Mouse (Mus musculus) c-Kit-negative CD71-positive TER-119-positive erythroid progenitor cells, embryonic 14.5 days (primary cell): Measurements from ENCODE around the gene Stard3.

Experiments
- DNase-seq: peaks from one replicate; pipeline ENCODE4 v3.0.0-alpha.2; 2013; ENCODE audit warnings: low read depth, low spot score

The Stard3 gene

DNA sequence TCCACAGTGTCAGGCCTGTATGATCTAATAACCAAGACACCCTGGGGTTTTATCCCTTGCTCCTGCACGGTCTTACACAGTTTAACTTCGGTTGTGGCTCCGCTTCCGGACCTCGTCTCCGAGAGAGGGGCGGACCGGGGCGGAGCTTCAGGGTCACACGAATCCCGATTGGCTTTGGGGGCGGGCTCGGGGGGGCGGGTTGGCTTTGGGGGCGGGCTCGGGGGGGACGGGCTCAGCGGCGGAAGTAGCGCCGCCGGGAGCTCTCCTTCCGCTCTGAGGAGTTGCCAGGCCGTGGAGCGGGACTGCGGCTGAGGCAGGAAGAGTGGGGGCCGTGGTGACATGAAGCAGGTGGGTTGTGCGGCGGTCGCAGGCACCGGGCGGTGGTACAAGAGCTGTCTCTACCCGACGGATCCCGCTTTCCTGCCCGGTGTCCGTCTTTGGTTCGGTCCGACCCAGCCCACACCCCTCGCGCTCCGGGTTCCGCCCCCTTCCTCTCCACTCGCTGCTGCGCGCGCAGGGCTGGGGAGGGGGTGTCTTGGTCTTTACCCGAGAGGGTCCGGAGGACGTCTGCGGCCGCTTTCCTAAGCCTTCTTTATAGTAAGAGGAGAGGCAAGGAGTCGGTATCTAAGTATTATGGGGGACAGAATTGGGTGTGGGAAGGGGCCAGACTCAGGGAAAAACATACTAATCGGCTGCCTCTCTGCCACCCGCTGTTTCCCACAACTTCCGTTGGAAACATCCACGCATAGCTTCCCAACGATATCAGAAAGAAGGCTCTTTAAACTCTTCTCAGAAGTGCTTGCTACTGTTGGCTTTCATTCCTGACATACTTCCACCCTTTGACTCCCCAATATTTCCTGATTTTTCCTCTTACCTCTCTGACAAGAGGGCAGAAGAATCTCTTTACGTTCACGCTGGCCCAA, at the start of gene Stard3:
Stard3 (plus strand) TSS at position 208 of the 923 bp plus-strand sequence.
- DNase-seq = peak; percentile 83

DNA sequence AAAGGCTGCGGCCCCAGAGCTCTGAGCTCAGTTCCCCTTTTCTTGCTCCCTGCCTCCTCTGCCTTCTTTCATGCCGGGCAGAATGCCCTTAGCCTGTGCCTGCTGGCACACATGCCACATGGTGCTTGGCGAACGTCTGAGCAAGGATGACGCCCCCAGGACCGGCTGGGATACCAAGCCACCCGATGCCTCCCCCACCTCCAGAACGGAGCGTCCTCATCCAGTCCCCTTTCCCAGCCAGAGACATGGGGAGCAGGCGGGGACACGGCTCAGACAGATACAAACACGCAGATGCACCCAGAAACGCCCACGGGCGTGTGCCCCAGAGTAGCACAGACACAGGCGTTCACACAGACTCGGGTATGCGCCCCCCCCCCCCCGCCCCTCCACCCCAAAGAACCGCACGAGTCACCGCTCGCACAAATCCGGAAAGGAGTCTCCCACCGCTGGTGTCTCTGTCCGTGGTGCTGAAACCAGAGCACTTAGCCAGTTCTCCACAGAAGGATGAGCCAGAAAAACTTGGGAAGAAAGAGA, 44.3 kb upstream of the Stard3 start:
- no peak for DNase-seq

DNA sequence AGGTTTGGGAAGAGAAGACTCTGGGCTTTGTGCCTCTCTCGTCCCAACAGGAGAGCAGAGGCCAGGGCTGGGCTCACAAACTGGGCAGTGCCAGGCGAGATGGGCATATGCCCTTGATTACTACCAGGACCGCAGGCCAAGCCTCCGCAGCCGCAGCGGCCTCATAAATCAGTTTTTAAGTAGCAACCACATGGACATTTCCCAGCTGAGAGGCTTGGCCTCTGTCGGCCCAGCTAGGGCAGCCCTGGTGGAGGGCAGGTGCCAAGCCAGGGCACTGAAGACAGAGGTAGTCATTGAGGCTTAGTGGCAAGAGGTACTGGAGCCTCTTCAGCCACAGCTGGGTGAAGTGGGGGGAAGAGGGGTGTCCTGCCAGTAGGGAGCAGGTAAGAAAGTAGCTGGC, 40.7 kb upstream of the Stard3 start:
- no peak for DNase-seq

DNA sequence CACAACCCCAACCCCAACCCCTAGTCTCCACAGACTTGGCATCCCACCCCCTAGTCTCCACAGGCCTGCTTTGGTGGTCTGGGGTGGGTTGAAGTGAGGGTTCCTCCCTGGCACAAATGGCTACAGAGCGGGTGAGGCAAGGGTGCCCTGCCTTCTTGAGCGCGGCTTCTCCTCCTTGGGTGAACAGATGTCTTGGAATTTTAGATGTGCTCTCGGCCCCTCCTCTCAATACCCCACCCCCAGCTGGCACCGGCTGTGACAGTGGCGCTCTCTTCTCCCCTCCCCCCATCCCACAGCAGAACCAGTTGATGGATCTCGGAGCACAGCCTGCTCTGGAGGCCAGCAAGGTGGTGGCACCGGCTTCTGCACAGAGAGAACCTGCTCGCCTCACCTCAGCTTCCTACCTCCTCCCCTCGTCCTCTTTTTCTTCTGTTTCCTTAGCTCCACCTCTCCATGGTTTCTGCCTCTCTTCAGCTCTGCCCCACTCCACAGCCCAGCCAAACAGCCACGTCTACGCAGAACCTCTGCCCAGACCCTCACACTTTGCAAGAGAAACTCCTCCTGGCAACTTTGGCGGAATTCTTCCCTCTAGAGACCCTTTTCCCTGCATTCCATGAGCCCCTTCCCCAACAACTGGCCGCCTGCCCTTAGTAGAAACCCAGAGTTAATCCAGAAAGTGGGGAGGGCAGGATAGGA, 39.6 kb upstream of the Stard3 start:
- no peak for DNase-seq

DNA sequence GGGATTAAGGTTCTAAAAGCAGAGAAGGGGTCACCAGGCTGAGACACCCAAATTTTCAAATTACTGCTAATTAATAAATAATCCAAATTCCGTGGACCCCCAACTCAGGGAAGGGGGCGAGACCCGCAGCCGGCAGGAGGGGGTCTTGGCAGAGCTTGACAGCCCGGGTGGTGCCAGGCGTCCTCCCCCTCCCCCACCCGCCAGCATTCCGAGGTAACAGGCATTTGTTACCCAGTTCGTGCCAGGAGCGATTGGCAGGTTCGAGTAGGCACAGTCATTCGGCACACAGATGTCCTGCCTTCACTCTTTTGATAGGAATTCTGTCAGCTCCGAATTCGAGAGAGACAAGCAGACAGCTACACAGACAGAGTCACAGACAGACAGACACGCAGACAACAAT, 39.0 kb upstream of the Stard3 start:
- DNase-seq = no peak

DNA sequence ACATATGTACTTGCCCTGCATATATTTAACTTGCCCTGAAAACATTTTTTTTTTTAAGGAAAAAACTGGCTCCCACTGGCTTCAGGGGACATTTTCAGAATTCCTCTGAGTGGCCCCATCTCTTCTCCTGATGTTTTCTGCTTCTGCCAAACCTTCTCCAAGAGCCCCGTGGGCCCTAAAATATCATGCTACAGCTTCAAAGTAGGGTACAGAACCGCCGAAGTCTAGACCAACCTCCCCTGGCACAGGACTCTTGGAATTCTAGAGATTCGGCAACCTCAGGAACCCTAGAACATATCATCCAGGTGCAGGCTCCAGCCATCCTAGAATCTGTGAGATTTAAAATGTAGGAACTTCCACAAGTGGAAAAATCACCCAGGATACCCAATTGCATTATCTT, 38.6 kb upstream of the Stard3 start:
- no peak for DNase-seq

DNA sequence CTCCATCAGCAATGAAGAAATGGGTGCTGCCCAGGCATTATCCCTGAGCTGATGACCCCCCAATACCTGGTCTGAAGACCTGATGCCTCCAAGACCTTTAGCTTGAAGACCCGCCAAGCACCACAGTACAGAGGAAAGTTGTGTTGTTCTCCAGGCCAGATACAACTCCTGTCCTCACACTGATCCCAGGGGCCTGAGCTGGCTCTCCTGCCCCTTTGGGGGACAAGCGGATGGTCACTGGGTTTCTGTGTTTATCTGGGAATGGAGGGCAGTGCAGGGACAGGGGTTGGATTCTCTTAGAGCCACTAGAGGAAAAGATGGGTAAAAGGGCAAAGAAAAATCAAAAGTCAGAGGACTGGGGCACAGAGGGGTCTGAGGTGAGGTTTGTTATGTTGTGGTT, 38.2 kb upstream of the Stard3 start:
- no peak for DNase-seq

DNA sequence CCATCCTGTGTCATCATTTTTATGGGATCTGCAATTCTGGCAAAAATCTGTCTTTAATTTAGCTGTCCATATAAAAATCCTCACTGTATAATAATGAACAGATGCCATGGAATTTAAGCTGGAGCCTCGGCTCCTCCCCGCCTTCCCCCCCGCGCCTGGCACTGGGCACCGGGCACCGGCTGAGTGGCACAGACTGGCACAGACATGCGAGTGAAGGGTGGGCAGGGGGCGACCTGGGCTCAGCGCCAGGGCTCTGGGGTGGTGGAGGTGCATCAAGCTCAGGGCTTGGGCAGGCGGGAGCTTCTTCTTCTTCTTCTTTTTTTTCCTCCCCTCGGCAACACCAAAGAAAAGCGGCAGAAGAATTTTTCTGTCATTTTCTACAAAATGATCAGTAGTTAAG, 37.8 kb upstream of the Stard3 start:
- DNase-seq = no peak

DNA sequence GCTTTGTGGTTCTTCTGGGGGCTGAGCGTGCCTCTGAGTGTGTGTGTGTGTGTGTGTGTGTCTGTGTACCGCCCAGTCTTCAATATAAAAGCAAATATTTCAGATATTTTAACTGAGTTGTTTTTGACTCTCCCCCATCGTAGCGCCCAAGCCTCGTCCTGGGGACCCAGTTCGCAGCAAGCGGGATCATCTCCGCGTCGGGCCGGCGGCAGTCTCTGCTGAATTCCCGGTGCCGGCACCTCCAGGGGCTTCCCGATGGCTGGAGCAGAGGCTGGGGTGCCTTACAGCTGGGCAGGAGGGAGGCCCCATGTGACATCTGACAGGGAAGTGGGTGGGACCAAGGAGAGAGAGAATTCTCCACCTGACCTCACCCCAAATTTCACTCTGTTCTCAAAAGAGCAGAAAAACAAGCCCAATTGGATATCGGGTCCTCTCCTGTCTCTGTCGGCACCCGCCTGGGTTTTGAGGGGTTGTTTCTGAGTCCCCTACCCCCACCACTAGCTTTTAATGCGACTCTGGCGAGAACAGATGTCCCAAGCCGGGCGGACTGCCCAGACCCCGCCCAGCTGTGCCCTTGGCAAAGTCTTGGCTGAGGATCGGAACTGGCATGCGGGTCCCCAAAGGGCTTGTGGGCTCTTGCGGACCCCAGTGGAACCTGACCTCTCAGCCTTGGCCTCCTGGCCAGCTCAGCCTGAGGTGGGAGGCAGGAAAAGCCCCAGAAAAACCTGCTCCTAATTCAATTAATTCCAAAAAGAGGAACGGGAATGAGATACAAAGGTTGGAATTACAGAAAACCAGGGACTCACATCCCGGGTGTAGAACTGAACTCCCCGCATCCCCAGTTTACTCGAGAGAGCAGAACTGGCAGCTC, 37.1 kb upstream of the Stard3 start:
- no peak for DNase-seq

DNA sequence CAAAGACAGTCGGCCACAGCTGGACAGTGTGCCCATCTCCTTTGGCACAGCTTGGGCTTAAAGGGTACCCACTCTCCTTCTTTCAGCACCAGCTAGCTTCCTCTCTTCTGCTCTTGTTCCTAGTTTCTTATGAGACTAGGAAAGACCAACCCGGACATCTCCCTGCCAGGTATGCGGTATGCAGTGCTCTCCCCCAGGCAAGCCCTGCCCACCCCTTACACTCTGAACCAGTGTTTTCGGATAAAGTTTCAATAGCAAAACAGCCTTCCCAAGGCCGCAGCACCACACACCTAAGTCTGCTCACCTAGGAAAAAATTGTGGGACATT, 36.5 kb upstream of the Stard3 start:
- no peak for DNase-seq

DNA sequence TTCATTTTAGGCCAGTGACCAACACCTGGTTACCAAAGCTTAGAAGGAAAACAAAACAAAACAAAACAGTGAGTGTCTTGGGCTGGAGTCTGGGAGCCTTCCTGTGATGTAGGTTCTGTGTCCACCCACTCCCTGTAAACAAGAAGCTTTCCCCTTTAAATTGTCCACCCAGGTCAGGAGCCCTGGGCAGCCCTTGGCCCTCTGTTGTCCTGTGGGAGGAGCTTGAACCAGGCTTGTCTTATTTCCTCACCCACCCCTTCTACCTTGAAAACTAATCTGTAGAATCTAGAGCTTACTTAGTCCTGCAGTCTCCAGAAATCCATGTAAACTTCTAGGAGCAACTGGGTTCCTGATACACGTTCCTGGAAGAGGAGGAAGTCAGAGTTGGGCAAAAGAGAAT, 36.0 kb upstream of the Stard3 start:
- DNase-seq = no peak

DNA sequence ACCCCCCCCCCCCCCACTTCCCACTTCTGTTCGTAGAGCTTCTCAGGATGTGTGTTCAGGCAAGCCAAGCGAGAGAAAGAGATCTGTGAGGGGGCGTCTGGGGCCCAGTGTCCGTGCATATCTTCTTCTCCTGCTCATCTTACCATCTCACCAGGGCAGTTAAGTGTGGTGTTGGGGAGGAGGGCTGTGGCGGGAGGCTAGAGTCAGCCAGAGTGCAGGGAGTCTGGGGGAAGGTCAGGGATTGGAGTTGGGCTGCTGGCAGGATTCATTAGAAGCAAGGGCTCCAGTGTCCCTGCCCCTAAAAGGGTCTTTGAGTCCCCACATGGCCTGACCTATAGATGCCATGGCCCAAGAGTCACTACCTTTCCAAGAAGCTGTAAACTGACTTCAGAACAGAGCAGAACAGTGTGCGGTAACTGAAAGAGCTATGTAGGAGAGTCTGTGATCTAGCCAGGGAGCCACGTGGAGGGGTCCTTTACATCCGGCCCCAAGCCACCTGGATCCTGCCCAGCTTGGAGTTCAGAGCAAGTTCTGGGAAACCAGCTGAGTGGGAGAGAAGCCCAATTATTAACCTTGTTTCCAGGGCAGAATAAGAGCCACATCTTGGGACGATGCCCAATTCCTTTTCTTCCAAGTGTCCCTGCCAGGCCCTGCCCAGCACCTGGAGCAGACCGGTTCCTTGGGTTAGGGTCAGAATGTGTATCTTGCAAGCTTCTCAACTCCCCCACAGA, 34.9 kb upstream of the Stard3 start:
- no peak for DNase-seq

DNA sequence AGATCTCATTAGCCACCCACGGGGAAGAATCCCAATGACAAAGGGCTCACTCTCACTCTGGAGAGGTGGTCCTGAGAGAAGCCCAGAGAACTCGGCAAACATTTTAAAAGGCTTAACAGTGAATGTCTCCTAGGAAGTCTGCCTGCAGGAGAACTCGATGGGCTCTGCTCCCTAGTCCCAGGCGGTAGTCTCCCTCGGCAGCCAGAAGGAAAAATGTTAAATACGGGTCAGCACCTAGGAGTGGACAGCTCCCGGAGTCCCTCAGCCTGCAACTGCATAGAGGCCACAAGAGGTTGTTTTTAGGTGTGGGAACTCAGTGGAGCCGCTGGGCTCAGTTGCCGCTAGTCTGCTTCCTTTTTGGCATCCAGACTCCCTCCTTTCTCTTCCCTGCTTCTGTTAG, 34.2 kb upstream of the Stard3 start:
- no peak for DNase-seq

DNA sequence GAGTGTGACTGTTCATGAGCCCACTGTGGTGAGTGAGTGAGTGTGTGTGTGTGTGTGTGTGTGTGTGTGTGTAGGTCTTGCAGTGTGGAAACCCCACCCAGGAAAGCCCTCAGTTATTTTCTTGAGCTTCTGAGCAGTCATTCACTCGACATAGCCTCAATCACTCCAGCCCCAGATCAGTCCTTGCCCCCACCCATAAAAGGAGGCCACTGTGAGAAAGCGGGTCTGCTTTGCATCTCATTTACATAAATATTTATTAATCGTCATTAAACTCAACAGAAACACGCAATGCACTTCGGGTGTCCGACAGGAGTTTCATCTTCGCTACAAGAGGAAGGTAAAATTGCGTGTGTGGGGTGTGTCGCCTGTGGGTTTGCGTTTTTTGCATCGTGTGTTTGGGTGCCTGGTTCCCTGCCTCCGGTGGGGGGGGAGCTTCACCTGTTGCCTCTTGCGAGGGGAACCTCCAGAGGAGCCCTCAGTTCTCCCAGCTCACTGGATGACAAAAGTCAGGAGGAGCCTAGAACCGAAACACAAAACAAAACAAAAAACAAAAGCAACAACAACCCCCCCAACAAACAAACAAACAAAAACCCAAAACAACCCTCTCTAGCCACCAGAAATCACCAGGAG, 32.9 kb upstream of the Stard3 start:
- no peak for DNase-seq

DNA sequence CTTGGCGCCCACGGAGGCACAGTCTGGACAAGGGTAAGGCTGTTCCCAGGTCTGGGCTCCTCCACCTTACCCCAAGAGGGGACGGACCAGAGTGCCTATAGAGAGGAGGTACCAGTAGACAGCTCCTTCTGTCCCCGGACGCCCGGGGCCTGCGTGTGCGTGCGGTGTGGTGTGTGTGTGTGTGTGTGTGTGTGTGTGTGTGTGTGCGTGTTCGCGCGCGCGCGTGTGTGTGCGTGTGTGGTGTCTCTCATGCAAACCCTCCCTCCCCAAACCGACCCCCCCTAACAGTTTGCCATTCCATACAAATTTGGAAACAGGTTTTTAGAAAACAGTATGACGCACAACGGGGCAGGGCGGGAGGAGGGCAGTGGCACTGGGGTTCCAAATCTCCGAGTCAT, 32.3 kb upstream of the Stard3 start:
- DNase-seq = no peak

DNA sequence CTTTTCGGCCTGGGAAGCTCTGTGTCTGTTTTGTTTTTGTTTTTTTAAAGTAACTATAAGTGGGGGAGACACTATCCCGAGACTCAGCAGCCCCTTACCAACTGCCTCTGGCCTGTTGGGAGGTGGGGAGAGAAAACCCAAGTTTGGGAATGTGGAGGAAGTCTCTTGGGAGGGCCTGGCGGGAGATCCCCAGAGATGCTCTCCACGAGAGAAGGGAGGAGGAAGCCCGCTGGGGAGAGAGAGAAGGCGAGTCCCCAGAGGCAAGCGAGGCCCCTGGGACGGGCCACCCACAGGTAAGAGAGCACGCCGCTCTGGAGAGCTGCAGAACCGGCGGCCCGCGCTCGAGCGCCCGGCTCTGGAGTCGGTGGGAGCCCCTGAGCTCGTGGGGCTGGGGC, 31.4 kb upstream of the Stard3 start:
- DNase-seq = no peak

DNA sequence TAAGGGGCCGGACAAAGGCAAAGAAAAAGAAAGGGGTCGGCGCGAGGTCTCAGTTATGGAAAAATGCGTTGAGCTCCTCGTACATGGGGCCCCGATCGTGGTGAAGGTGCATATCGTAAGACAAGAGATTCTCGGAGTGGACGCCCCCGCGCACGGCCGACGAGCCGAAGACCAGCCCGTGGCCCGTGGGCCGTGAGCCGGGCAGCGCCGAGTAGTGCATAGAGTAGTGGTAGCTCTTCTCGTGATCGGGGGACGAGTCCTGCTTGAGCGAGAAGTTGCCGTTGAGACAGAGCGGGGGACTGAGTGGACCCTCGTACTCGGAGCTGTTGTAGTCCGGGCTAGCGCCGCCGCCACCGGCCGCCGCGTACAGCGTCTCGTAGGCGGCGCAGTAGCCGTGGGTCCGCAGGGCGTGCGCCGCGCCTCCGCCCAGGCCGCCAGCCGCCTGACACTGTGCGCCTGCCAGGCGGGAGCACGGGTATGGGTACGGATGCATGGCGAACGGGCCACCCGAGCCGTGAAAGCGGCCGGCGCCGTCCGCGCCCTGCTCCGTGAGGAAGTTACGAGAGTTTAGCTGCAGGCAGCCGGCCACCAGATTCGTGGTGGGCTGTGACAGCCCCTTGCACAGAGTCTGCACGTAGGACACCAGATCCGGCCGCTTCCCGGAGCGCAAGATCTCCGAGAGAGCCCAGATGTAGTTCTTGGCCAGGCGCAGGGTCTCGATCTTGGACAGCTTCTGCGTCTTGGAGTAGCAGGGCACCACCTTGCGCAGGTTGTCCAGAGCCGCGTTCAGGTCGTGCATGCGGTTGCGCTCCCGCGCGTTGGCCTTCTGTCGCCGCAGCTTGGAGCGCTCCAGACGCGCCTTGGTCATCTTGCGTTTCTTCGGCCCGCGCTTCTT, 30.8 kb upstream of the Stard3 start:
- no peak for DNase-seq

DNA sequence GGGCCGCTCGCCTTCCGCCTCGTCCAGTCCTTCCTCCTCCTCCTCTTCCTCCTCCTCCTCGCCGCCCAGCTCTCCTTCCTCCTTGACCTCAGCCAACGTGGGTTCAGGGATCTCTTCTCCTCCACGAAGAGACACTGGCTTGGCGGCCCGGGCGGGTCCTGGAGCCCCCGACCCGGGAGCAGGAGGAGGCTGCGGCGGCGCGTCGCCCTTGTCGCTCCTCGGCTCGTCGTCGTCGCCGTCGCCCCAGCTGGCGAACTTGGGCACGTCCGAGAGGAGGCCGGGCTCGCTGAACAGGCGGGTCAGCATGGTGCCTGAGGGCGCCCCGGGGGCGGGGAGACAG, 30.2 kb upstream of the Stard3 start:
- no peak for DNase-seq

DNA sequence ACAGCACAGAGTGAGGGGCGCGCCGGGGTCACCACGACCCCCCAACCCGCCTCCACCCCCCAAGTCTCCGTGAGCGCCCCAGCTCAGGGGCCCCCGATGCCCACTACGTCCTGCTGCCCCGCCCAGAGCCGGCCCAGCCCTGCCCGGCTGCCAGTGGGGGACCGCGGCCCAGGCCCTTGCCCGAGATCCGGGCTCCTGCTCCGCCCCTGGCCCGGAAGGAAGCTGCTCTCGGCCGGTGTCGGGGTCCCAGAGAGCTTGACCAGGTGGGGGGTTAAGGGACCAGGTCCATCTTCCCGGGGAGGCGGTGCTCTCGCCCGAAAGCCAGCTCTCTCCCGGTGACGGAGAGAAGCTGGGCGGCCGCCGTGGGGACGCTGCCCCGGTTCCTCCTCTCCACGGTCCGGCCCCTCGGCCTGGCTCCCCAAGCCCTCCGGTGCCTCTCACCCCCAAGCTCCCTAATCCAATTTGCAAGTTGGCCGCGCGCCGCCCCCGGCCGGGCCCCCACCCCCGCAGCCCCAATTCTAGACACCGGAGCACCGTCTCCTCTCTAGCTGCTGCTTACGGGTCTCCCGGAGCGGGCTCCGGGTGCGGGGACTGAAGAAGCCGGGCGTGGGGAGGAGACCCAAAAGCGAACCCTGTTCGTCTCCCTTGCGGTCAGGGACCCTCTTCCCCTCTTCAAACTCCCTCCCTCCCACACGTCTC, 29.6 kb upstream of the Stard3 start:
- DNase-seq = no peak
